Mouse (Mus musculus): ENCODE data around the gene Zcchc10.

GRCm38 (mm10) chr11:53337684-53338083 lies 13.2 kb downstream of the Zcchc10 start:
- no peak for TF ChIP-seq CTCF (conservative IDR thresholded peaks at IDR 0.05; ENCODE audit: low read length)
- TF ChIP-seq NANOG (IDR thresholded peaks at IDR 0.05; ENCODE audit: borderline replicate concordance, low read length), result no peak
- no peak for TF ChIP-seq POU5F1 (IDR thresholded peaks at IDR 0.05; ENCODE audit: borderline replicate concordance, low read length)
